Mouse (Mus musculus) thymus, adult 2 months (tissue): ENCODE measurements at regions not wholly inside any gene's neighbourhood (a gene's known extent, or its start where the extent isn't known, plus 50 kb on each side); places are given as distances from the start of the nearest gene placed in this dataset.
A peak's percentile ranks its signal among the peaks of the same experiment; 100 is the strongest.
"Not testable (repeated sequence)": the region's sequence is repeated elsewhere in the genome, so short reads cannot be mapped to it uniquely, and the experiment has no call there.

Experiments
- DNase-seq: peaks from one replicate; pipeline ENCODE4 v3.0.0; 2021
- H3K27ac ChIP-seq: fragments of 200-500 bp; 2 replicates; pipeline ENCODE4 v1.5.1; 2012; ENCODE audit warnings: low read length, control low read depth; ENCODE audit not compliant: control insufficient read depth, insufficient read depth
- H3K27me3 ChIP-seq: fragments of 200-500 bp; 2 replicates; pipeline ENCODE4 v1.6.1; 2012; ENCODE audit warnings: mild to moderate bottlenecking, low read length, moderate library complexity, mixed read lengths; ENCODE audit not compliant: control insufficient read depth, insufficient read depth
- H3K36me3 ChIP-seq: fragments of 200-500 bp; 2 replicates; pipeline ENCODE4 v1.6.1; 2012; ENCODE audit warnings: mild to moderate bottlenecking, low read length, moderate library complexity; ENCODE audit not compliant: control insufficient read depth, insufficient read depth
- H3K4me1 ChIP-seq: fragments of 200-500 bp; replicated peaks from 2 replicates; pipeline ENCODE4 v1.6.1; 2012; ENCODE audit warnings: low read length; ENCODE audit not compliant: control insufficient read depth, insufficient read depth
- H3K4me3 ChIP-seq: fragments of 200-500 bp; 2 replicates; pipeline ENCODE4 v1.5.1; 2012; ENCODE audit warnings: mild to moderate bottlenecking, low read length, control low read depth, moderate library complexity; ENCODE audit not compliant: control insufficient read depth, insufficient read depth
- CTCF ChIP-seq: fragments of 200-500 bp; IDR thresholded peaks from 2 replicates; pipeline ENCODE4 v1.5.1; 2012; ENCODE audit warnings: mild to moderate bottlenecking, control low read depth, low read length, moderate library complexity, borderline replicate concordance; ENCODE audit not compliant: control insufficient read depth, poor library complexity, insufficient read depth; ENCODE audit errors: extremely low read depth
- WGBS: fragments of 180-500 bp; shearing (Covaris S2); methylation state at CpG from one replicate; pipeline ENCODE4 v1.1.7; 2018; 5-methylcytosine and 5-hydroxymethylcytosine counted together

GRCm38 (mm10) chr8:20122067-20122925 lies 219.1 kb downstream of the Gm31371 start:
- peak; percentile 73; the same call in 1 of the 2 replicates for TF ChIP-seq CTCF
- not testable (repeated sequence) for H3K27me3 ChIP-seq, H3K36me3 ChIP-seq, H3K4me1 ChIP-seq, H3K27ac ChIP-seq
- WGBS: 11% methylated on average over 64 of the region's 72 CpGs
- peak; percentile 100 for DNase-seq
- peak overlapping the region; percentile 46 for H3K4me3 ChIP-seq

GRCm38 (mm10) chr8:20123545-20123944 lies 220.4 kb downstream of the Gm31371 start:
- DNase-seq: peak; percentile 15
- not testable (repeated sequence) for H3K36me3 ChIP-seq, H3K4me3 ChIP-seq, H3K27me3 ChIP-seq, H3K4me1 ChIP-seq, H3K27ac ChIP-seq
- WGBS: 89% methylated on average over 5 of the region's 5 CpGs

- WGBS: 100% methylated on average over 1 of the region's 1 CpGs
- H3K4me3 ChIP-seq, H3K27me3 ChIP-seq, DNase-seq, H3K36me3 ChIP-seq, H3K27ac ChIP-seq, H3K4me1 ChIP-seq: not testable (repeated sequence)
Observed at GRCm38 (mm10) chr8:20135626-20136025, 227.4 kb downstream of the Gm15319 start.

GRCm38 (mm10) chr8:20145436-20145835 lies 217.6 kb downstream of the Gm15319 start:
- WGBS: 93% methylated on average over 4 of the region's 4 CpGs
- not testable (repeated sequence) for DNase-seq, H3K4me1 ChIP-seq, H3K27ac ChIP-seq, H3K36me3 ChIP-seq, H3K27me3 ChIP-seq, H3K4me3 ChIP-seq

GRCm38 (mm10) chr8:20151317-20152047 lies 211.5 kb downstream of the Gm15319 start:
- DNase-seq, H3K36me3 ChIP-seq, H3K27me3 ChIP-seq, H3K27ac ChIP-seq, H3K4me1 ChIP-seq, H3K4me3 ChIP-seq: not testable (repeated sequence)
- WGBS: 91% methylated on average over 9 of the region's 11 CpGs

GRCm38 (mm10) chr8:20154091-20154490 lies 208.9 kb downstream of the Gm15319 start:
- 100% methylated on average over 1 of the region's 1 CpGs for WGBS
- H3K4me3 ChIP-seq, H3K4me1 ChIP-seq, H3K27me3 ChIP-seq, H3K36me3 ChIP-seq, H3K27ac ChIP-seq, DNase-seq: not testable (repeated sequence)
